Mouse (Mus musculus): Measurements from ENCODE around the gene Mark2.

The Mark2 gene

GRCm38 (mm10) chr19:7294098-7294876 is 47.4 kb downstream of the Mark2 start:
- no peak for DNase-seq (ENCODE audit: low spot score)

GRCm38 (mm10) chr19:7291958-7292709 is 49.5 kb downstream of the Mark2 start:
- no peak for DNase-seq (ENCODE audit: low spot score)

- no peak for DNase-seq (ENCODE audit: low spot score)
Observed at GRCm38 (mm10) chr19:7289767-7290166, 51.9 kb downstream of the Mark2 start.

GRCm38 (mm10) chr19:7288288-7288687 is 53.4 kb downstream of the Mark2 start:
- no peak for DNase-seq (ENCODE audit: low spot score)

- DNase-seq (ENCODE audit: low spot score) = no peak
Observed at GRCm38 (mm10) chr19:7286563-7287315, 54.9 kb downstream of the Mark2 start.

GRCm38 (mm10) chr19:7280557-7281330 is 60.9 kb downstream of the Mark2 start:
- DNase-seq (ENCODE audit: low spot score) = no peak

GRCm38 (mm10) chr19:7279114-7279513 is 62.5 kb downstream of the Mark2 start:
- DNase-seq (ENCODE audit: low spot score) = no peak

GRCm38 (mm10) chr19:7278200-7278906 is 63.3 kb downstream of the Mark2 start:
- no peak for DNase-seq (ENCODE audit: low spot score)

GRCm38 (mm10) chr19:7276796-7277195 is 64.9 kb downstream of the Mark2 start:
- no peak for DNase-seq (ENCODE audit: low spot score)

GRCm38 (mm10) chr19:7276053-7276659 is 65.5 kb downstream of the Mark2 start:
- no peak for DNase-seq (ENCODE audit: low spot score)

GRCm38 (mm10) chr19:7275131-7275789 is 66.4 kb downstream of the Mark2 start:
- DNase-seq (ENCODE audit: low spot score) = no peak

- DNase-seq (ENCODE audit: low spot score) = no peak
Observed at GRCm38 (mm10) chr19:7274326-7274990, 67.2 kb downstream of the Mark2 start.

- no peak for DNase-seq (ENCODE audit: low spot score)
Observed at GRCm38 (mm10) chr19:7273486-7273885, 68.2 kb downstream of the Mark2 start.

GRCm38 (mm10) chr19:7269290-7270044 is 72.2 kb downstream of the Mark2 start:
- DNase-seq (ENCODE audit: low spot score) = no peak

GRCm38 (mm10) chr19:7268722-7269090 is 73.0 kb downstream of the Mark2 start:
- DNase-seq (ENCODE audit: low spot score) = no peak

- DNase-seq (ENCODE audit: low spot score) = no peak
Observed at GRCm38 (mm10) chr19:7267781-7268721, 73.6 kb downstream of the Mark2 start.

GRCm38 (mm10) chr19:7267091-7267741 is 74.4 kb downstream of the Mark2 start, which contains the start of gene Rcor2:
TSS of gene Rcor2 (plus strand) at chr19:7267325.
- no peak for DNase-seq (ENCODE audit: low spot score)
